Mouse (Mus musculus) urinary bladder, postnatal 25 days (tissue): ENCODE measurements around the gene Olfr309.
"Not testable (repeated sequence)": the region's sequence is repeated elsewhere in the genome, so short reads cannot be mapped to it uniquely, and the experiment has no call there.

Experiments
- DNase-seq: peaks from one replicate; pipeline ENCODE4 v3.0.0; 2022; ENCODE audit warnings: low spot score

Olfr309 gene

DNA sequence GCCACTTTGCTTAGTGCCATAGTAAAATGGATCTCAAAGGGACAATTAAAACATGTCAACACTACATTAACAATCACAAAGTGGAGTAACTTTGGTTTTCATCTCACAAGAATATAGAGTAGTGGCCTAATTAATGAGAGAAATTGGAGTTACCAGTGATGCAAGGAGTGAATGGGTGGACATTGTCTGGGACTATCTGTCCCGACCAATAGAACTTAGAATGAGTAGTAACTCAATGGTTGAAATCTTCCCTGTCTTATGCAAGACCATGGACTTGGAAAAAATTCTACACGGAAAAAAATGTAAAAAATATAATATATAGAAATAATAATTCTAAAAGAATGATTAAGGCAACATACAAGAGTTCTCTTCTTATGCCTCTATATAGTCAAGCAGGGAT, at the start of gene Olfr309:
Olfr309 (minus strand) TSS at position 101 of the 400 bp plus-strand sequence.
- no peak for DNase-seq

- DNase-seq = not testable (repeated sequence)
Measured at GRCm38 (mm10) chr7:86346296-86346695, 32.8 kb upstream of the Olfr309 start.

GRCm38 (mm10) chr7:86344253-86344652, 30.7 kb upstream of the Olfr309 start:
- DNase-seq = no peak

GRCm38 (mm10) chr7:86342881-86343565, 29.5 kb upstream of the Olfr309 start:
- DNase-seq = no peak

DNA sequence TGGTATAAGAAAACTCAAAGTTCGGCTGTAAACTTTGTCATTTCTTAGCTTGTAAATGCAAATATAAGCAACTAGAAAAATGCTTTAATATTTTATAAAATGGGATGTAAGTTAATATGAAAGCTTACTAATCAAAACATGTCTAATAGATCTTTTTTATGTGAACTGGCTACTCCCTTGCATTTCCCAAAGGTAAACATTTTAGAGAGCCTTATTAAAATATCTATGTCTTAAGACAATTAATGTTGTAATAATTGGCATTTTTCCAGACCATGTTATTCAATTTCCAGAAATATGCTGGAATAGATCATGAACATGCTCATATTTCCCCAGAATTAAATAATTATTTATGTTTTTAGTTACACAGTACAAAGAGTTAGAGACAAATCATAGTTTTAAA, 24.0 kb upstream of the Olfr309 start, which contains the start of gene Olfr307:
Olfr307 (minus strand) TSS at position 101 of the 400 bp plus-strand sequence.
- no peak for DNase-seq

DNA sequence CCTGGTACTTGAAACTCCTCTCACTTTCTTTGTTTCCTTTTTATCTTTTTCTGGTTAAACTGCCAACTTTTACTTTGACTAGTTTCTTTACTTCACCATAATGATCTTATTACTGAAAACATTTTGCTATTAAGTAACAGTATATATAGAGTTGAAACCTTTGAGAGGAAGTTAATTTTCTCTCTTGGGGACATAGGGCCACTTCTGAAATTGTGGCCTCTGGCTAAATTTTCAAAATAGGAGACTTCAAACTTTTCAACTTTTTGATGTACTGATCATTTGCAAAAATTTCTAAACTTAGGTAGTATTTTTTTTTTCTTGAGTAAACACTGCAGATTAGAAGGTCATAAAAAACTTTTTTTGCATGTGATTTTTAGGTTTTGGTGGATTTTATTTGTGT, 12.0 kb upstream of the Olfr309 start, which contains the start of gene Olfr308:
Olfr308 (minus strand) TSS at position 101 of the 400 bp plus-strand sequence.
- no peak for DNase-seq

- no peak for DNase-seq
Measured at GRCm38 (mm10) chr7:86321323-86321722, 7.8 kb upstream of the Olfr309 start.

- no peak for DNase-seq
Measured at GRCm38 (mm10) chr7:86277072-86277471, 36.4 kb downstream of the Olfr309 start, which contains the start of gene Olfr310. TSS of gene Olfr310 (minus strand) at chr7:86277172.
